Mouse (Mus musculus) small intestine, adult 2 months (tissue): Measurements from ENCODE around the gene Lipc.

Source experiments
- CTCF ChIP-seq: fragments of 200-500 bp; IDR thresholded peaks from 2 replicates; pipeline ENCODE4 v1.5.1; 2012; ENCODE audit warnings: low read depth, mild to moderate bottlenecking, control low read depth, inconsistent platforms, low read length, moderate library complexity, mixed read lengths; ENCODE audit not compliant: insufficient replicate concordance, insufficient read length; ENCODE audit errors: extremely low read depth
- POLR2A ChIP-seq: fragments of 200-500 bp; IDR thresholded peaks from 2 replicates; pipeline ENCODE4 v1.6.1; 2012; ENCODE audit warnings: low read depth, mild to moderate bottlenecking, control low read depth, inconsistent platforms, low read length, moderate library complexity

DNA sequence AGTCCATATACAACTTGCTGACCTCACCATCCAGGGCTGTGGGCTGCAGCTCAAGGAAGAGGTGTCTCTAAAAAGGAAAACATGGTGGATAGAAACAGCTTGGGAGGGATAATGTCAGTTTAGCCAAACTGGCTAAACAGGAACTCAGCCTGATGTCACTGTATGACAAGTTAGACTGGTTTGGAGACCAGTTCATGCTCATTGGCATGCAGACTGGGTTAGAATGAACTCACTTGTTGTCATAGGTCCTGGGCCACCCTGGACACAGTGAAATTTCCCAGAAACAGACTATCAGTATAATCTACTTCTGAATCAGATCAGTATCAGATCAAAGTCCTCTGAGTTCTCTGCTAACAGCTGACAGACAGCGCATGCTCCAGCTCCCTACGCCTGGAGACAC, 63.5 kb downstream of the Lipc start:
- TF ChIP-seq CTCF = no peak
- TF ChIP-seq POLR2A = no peak
